Mouse (Mus musculus) C2C12 (cell line): ENCODE measurements around the gene Ngly1.

Source experiments
- CEBPB ChIP-seq: IDR thresholded peaks from one replicate; pipeline ENCODE4 v1.6.1; 2011; ENCODE audit warnings: low read depth, mild to moderate bottlenecking, control low read depth, moderate library complexity
- CTCF ChIP-seq: IDR thresholded peaks from one replicate; pipeline ENCODE4 v1.5.1; 2011; ENCODE audit not compliant: control insufficient read depth, insufficient read depth, insufficient read length
- FOSL1 ChIP-seq: IDR thresholded peaks from one replicate; pipeline ENCODE4 v1.8.0; 2011; ENCODE audit warnings: mild to moderate bottlenecking, low read length; ENCODE audit not compliant: poor library complexity, insufficient read depth, severe bottlenecking
- MAX ChIP-seq: IDR thresholded peaks from one replicate; pipeline ENCODE4 v1.6.1; 2011; ENCODE audit warnings: mild to moderate bottlenecking, control low read depth
- MYOD1 ChIP-seq: IDR thresholded peaks from one replicate; pipeline ENCODE4 v1.6.1; 2011; ENCODE audit warnings: low read depth; ENCODE audit not compliant: control insufficient read depth, insufficient read length
- MYOG ChIP-seq: IDR thresholded peaks from one replicate; pipeline ENCODE4 v1.6.1; 2011; ENCODE audit not compliant: control insufficient read depth, insufficient read length; ENCODE audit errors: extremely low read depth
- USF1 ChIP-seq: IDR thresholded peaks from one replicate; pipeline ENCODE4 v1.6.1; 2011; ENCODE audit warnings: low read depth, mild to moderate bottlenecking, control low read depth, moderate library complexity

DNA sequence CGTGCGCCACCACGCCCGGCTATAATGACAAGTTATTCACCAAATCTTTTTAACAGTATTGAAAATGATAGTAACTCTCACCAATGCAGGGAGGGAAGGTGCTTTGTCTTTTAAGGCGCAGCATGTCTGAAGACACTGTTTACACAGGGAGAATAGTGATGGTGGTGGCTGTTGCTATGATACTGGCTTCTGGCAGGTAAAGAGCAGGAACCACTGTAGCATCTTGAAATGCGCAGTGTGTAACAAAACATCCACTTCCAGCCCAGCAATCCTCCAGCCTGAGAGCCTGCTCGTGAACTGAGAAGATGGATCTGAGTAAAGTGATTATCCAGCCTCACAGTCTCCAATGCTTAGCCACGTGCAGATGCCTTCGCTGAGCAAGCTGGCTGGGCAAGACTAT is 98.4 kb downstream of the Ngly1 start:
- TF ChIP-seq CTCF (no peak), MYOD1 (no peak), USF1 (no peak), CEBPB (no peak), MYOG (no peak), MAX (no peak), FOSL1 (no peak)
